Mouse (Mus musculus): Measurements from ENCODE around the gene Bco2.

DNA sequence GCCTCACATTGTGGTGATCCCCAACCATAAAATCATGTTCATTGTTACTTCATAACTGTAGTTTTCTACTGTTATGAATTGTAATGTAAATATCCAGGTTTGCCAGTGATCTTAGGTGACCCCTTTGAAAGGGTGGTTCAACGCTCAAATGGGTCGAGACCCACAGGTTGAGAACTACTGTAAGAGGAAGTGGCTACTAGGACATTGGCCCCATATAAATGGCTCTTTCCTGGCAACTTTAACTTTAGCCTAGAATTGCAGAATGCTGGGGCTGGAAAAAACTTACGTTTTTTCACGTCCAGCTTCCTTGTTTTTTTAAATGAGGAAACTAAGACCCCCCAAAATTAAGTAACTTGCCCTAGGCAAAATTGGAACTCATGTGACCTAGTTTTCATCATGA, 12.4 kb upstream of the Bco2 start:
- TF ChIP-seq CTCF (IDR thresholded peaks at IDR 0.05; ENCODE audit: low read depth, low read length) (no peak), POLR2A (IDR thresholded peaks at IDR 0.05; ENCODE audit: extremely low read depth, insufficient read depth, low read length) (no peak)

All from liver, adult 2 months (tissue).